Mouse (Mus musculus) hindlimb bud, embryonic 11.5 days (tissue): ENCODE results near the gene Rpl36.

Experiments used
- DNase-seq: peaks from one replicate; pipeline ENCODE4 v3.0.0-alpha.2; 2012; ENCODE audit warnings: low read depth, low spot score; ENCODE audit errors: extremely low spot score

The Rpl36 gene

GRCm38 (mm10) chr17:56613236-56613844 lies at the start of gene Rpl36:
Gene Rpl36, plus strand, starts transcription at chr17:56613416.
- DNase-seq: peak; percentile 57

DNA sequence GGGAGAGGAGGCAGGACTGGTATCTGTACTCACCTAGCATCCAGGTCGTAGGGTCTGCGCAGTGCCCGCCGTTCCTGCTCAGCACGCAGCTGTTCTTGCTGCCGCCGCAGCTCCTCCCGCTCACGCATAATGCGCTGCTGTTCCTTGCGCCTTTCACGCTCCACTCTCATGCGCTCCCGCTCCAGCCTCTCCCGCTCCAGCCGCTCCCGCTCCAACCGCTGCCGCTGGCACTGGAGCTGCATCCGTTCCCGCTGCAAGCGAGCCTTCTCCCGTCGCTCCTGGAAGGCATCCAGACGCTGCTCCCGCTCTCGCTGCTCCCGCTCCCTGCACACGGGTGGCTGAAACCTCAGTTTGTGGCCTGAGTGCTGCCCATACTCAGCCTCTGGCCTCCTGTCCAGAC lies 46.9 kb upstream of the Rpl36 start:
- DNase-seq: no peak

- DNase-seq: no peak
These were observed 46.3 kb upstream of the Rpl36 start for GRCm38 (mm10) chr17:56566918-56567317.

DNA sequence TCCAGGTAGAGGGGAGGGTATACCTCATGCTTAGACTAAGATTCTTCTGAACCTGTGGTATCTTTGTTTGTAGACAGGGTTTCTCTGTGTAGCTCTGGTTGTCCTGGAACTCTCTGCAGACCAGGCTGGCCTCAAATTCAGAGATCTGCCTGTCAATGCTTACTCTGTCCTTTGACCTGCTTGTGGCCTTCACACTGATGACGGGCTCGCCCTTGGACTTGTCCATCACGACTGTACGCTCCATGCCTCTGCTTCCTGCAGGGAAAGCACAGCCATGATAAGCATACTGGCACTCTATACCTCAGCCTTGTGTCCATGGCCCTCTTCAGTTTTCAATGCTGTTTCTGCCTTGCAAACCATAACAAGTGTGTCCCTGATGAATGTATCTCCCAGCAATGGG lies 45.8 kb upstream of the Rpl36 start:
- DNase-seq: no peak

DNA sequence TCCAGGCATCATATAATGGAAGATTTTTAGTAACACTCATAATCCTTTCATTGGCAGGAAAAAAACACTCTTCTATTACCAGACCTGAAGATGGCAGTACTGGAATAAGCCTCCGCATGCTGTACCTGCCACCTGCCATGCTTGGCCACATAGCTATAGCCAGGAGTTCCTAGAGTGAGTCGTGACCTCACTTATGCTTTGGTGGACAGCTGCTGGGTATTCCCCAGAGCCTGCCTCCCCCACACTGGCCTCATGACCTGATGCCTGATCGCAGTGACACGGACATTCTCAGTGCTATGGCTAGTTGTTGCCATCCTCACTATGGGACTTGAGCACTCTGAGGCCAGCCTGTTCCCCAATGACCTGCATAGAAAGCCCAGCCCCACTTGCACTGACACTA lies 42.9 kb upstream of the Rpl36 start:
- no peak for DNase-seq

DNA sequence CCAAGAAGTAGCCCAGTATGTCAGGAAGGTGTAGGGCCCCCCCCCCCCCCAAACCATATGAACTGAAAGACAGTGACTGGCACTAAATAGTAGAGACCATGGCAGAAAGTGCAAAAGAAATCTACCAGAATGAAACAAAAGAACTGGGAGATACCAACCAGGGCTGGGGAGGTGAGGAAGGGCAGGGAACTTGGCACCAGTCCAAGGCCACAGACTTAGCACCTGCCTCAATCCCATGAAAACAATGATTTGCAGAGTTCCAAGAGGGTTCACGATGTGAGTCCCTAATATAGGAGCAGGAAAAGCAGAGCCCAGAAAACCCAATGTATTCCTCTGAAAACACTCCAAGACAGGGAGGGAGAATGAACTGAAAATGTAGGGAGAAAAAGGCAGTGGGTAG lies 41.1 kb upstream of the Rpl36 start:
- no peak for DNase-seq

GRCm38 (mm10) chr17:56572939-56573338 lies 40.3 kb upstream of the Rpl36 start:
- DNase-seq: no peak

DNA sequence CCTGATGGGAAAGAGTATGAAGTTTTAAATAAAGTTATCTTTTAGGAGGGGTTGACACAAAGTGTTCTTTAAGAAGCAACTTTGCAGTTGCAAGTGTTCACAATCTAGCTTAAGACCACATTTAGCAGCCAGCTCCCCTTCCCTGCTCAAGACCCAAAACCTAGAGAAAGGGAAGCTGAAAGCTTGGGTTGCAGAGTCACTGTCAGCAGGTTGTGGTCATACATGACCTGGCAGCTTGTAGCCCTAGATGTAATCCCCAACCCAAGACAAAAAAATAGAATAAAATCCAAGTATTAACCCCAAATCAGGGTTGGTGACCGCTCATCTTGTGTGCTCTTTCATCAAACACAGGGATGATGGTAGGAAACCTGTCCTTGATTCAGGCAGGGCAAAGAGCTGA lies 30.1 kb upstream of the Rpl36 start:
- DNase-seq: no peak

DNA sequence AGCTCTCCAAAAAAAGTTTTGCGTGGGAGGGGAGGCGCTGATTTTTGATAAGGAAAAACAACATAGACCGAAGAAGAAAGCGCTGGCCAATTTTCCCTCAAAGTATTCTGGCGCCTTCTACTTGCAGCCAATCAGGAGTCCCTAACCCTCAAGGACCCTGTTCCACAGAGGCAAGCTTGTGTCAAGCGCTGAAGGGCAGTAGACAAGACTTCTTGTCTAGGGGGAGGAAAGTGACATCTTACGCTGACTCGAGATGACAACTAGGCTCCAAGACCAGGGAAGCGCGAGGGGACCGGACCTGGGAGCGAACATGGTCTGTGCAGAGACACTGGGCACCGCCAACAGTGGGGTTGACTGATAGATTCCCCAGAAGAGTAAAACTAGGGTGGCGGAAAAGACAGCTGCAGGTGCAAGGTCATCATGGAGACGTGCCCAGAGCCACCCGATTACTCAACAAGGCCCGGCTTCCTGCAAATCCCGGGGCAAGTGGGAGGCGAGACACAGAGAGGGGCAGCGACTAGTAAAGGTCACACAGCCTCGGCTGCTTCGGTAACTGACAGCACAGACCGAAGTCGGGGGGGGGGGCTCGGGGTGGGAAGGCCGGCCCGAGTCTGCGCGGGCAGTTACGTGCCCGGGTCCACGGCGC lies 29.5 kb upstream of the Rpl36 start:
- no peak for DNase-seq

DNA sequence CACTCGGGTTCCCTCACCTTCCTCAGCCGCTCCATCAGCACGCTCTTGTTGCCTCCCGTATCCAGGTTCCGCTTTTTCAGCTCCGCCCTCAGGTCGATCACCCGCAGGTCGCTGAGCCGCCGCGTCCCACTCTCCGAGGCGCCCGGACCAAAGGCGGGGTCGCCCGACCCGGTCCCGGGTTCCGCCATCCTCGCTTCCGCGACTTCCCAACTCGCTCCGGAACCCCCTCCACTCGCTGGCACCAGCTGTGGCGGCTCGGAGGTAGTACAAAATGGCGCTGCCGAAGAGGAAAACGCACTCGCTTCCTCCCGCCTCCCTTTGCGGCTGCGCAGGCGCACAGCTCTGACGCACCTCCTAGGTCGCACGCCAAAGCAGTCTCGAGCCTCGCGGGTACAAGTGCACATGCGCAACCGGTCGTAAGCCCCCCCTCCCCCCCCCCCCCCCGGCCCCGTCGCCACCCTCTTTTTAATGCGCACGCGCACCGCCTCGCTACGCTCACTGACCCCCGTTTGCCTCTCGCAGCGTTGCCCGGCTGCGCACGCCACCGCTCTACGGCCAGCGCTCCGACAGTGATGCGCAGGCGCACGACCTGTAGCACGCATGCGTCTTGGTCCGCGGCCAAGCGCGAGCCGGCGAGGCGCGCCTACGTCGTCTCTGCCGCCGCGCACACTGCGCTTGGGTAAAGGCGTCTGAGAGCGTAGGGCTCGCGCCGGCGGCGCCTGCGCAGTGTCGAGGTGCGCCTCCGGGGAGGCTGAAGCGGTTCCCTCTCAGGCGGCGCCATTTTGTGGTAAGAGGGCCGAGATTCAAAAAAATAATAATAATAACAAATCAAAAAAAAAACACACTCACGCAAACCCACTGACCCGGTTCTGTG lies 28.7 kb upstream of the Rpl36 start, which contains the start of the genes Safb2 and Safb:
Gene Safb2, minus strand, starts transcription at position 329 of the 874 bp plus-strand sequence.
Gene Safb, plus strand, starts transcription at position 569 of the 874 bp plus-strand sequence.
- peak; percentile 97 for DNase-seq

DNA sequence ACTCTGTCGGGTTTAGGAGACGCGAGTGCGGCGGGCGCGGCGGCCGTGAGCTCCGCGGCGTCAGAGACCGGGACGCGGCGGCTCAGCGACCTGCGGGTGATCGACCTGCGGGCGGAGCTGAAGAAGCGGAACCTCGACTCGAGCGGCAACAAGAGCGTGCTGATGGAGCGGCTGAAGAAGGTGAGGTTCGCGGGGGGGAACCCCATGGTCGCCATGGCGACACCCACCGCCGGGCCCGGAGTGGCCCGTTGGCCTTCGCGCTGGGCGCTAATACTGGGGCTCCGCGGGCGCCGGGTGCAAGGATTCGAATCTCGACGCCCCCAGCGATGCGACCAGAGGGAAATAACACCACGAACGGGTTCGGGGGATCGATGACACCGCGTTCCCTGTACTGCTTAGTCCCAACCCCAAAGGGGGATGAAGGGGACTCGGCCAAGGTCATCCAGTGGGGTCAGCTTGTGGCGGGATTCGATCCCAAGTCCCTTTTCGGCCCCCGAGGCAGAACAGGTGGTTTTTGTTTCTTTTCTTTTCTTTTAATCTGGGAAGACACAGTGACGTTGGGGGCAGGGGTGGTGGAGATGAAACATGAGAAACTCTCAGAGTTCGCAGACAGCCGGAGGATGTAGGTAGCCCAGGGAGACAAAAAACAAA lies 27.9 kb upstream of the Rpl36 start:
- DNase-seq: no peak

- no peak for DNase-seq
These were observed 25.4 kb upstream of the Rpl36 start for GRCm38 (mm10) chr17:56587773-56588172.

DNA sequence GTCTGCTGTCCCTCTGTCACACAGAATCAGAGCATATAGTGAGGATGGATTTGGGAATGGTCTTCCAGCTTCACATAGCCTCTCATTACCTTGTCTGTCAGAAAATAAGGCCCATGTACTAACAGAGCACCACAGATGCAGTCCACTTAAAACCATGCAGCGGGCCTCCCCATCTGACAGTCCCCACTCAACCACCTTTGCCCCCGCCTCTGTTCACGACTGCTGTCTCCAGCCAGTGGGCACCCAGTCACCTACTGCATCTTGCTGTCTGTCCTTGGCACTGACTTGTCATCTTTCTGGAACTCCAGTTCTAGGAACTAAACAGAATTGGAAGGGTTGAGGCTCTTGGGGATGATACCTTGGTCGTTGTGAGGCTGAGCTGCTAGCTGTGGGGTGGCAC lies 24.3 kb upstream of the Rpl36 start:
- no peak for DNase-seq

GRCm38 (mm10) chr17:56592553-56592952 lies 20.7 kb upstream of the Rpl36 start:
- DNase-seq: no peak

- no peak for DNase-seq
These were observed 19.5 kb upstream of the Rpl36 start for GRCm38 (mm10) chr17:56593527-56594271.

DNA sequence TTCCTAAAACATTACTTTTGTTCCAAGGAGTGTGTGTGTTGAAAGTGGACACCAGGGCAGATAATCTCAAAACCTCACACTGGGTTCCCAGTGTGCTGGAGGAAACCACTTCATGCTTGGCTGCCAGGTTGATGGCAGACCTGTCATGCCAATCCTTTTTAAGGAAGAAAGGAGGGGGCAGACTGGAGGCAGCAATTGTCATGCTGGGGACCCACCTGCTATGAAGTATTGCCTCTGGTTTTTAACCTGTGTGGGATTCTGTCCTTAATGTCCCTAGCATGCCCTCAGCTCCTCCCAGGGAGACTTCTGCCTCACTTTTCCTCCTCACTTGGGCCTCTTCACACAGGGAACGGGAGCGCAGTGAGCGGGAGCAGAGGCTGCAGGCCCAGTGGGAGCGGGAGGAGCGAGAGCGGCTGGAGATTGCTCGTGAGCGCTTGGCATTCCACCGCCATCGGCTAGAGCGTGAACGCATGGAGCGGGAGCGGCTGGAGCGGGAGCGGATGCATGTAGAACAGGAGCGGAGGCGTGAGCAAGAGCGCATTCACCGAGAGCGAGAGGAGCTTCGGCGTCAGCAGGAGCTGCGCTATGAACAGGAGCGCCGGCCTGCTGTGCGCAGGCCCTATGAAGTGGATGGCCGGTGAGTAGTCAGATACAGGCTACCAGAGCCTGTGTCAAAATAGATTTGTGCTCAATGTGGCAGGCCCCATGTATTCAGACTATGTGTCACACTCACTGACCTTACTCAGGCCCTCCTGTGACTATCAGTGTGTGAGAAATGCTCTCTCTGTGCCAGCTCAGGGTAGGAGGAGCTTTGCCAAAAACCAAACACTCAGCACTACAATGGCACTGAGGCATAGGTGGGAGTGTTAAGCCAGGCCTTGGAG lies 9.8 kb upstream of the Rpl36 start:
- no peak for DNase-seq

- DNase-seq: no peak
These were observed 9.2 kb upstream of the Rpl36 start for GRCm38 (mm10) chr17:56604070-56604380.

- DNase-seq: no peak
These were observed 8.8 kb upstream of the Rpl36 start for GRCm38 (mm10) chr17:56604422-56604821.

DNA sequence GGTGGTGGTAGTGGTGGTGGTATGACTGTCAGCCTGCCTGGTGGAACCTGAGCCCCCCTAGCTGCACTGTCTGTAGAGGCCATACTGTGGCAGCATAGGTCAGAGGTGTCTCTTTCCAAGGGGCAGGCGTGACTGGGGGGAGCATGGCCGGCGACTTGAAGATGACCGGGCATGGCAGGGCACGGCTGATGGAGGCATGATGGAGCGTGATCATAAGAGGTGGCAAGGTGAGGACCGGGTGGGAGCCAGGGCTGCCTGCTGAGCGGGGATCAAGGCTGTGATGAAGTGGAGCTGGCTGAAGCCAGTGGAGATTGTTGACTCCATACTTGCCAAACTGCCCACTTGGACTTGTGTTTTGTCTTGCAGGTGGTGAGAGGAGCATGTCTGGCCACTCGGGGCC lies 7.8 kb upstream of the Rpl36 start:
- DNase-seq: no peak

GRCm38 (mm10) chr17:56607521-56608062 lies 5.6 kb upstream of the Rpl36 start:
- DNase-seq: no peak
